Mouse (Mus musculus): Measurements from ENCODE around the gene Cdkl3.
A peak's percentile ranks its signal among the peaks of the same experiment; 100 is the strongest.

Gene Cdkl3

DNA sequence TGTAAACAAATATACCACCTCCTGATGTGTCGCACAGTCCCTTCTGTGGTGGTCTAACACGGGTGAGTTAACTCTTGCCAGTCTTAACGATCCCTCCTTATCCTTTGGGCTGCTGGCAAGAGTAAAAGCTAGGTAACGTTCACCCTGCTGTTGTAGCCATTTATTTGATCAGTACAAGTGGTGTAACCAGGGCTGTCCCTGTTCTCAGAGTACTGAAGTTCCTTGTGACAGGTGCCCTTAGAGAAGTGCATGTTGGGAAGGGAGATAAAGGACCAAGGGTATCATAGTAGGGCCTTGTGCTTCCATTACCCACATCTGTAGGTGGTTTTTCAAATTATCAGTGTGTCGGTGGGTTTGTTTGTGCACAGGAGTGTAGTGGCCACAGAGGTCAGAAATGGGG is 123.7 kb downstream of the Cdkl3 start:
- no peak for DNase-seq

DNA sequence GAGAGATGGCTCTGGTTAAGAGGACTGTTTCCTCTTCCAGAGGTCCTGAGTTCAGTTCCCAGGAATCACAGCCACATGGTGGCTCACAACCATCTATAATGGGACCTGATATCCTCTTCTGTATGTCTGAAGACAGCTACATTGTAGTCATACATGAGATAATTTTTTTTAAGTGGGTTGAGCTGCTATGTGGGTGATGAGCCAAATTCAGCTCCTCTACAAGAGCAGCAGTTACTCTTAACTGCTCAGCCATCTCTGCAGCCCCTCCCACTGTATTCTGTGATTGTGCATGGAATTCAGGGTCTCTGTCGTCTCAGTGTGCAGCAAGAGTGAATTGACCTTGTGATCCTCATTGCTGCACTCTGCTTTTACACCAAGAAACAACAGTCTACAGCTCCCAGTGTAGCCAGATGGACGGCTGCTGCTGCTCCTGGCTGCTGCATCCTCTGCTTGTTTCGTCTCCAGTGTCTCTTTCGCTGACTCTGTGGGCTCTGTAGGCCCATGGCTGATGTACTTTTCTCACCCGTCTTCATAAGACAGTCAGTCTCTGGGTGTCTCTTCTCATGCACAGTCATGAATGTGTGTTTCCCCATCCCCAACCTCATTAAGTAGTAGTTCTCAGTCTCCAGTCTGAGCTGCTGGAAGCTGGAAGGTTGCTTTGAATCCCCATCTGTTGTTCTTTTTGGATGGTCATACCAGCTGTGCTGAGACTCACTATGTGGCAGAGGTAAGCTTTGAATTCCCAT is 124.5 kb downstream of the Cdkl3 start:
- peak; percentile 27 for DNase-seq

GRCm38 (mm10) chr11:52129171-52129570 is 125.2 kb downstream of the Cdkl3 start:
- DNase-seq, result peak; percentile 23

DNA sequence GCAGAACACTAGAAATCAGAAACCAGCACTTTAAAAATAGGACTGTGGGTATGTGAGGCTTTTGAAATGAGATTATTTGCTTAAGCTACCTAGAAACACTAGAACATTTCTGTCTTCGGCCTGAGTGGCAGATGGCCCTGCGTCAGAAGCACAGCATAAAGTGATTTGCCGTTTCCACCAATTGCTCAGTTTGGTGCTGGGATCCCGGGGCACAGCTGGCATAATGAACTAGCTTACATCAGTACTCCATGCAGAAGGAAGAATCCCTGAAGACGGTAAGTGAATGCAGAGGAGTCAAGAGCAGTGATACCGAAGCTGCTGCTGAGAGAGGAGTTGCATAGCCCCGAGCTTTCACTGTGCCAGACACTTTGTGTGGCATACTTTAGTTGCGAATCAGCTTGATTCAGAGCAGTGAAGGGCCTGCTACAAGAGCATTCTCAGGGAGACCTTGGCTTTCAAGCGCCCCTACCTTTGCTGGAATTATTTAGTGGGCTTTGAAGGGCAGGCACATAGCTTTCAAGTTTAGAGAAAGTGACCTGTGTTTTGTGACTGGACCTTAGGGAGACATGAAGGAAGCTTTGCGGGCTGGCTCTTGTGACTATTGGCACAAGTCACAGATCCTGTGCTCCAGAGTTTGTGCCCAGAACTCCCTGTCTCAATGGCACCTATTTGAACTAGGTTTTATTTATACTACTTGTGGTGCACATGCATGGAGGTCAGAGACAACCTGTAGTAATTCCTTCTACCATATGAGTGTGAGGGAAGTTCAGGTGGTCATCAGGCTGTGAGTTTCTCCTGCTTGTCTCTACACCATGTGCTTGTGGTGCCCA is 125.8 kb downstream of the Cdkl3 start:
- DNase-seq, result peak; percentile 74

- DNase-seq, result no peak
Observed at GRCm38 (mm10) chr11:52130451-52131068, 126.5 kb downstream of the Cdkl3 start.
